Mouse (Mus musculus): ENCODE results near the gene Gm7073.
A peak's percentile ranks its signal among the peaks of the same experiment; 100 is the strongest.

DNA sequence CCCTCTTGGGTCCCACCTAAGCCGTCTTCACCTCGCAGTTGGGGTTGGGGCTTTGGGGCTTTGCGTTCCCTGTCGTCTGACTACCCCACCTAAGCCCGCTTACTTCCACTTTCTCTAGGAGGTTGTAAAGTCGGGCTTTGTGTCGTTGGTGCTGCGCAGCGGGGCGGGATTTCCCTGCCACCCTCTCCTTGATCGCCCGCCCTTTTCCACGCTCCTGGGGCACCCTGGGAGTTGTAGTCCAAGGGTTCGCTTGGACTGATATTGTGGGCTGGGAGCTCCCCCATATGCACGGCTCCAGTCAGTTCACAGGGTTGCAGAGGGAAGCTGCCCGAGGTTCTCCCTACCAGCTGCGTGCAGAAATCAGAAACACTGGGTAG lies 134.4 kb downstream of the Gm7073 start:
- TF ChIP-seq ELF1 (IDR thresholded peaks at IDR 0.05; ENCODE audit: low read depth, low read length) (peak; percentile 26; the same call in 1 of the 2 replicates), POLR2A (IDR thresholded peaks at IDR 0.05; ENCODE audit: low read depth, low read length) (peak; percentile 56; the same call in 1 of the 2 replicates), ZKSCAN1 (IDR thresholded peaks at IDR 0.05; ENCODE audit: borderline replicate concordance, low read depth, low read length) (no peak), RAD21 (IDR thresholded peaks at IDR 0.05; ENCODE audit: low read depth, low read length) (peak; percentile 63), CTCF (conservative IDR thresholded peaks at IDR 0.05 in 1 of 2, IDR thresholded peaks at IDR 0.05 in 1 of 2; ENCODE audit: low read depth in 2 of 2, low read length in 2 of 2) (peak in 1 of 2 experiments; percentile 59; a peak in 2 of 4 replicates), MAX (IDR thresholded peaks at IDR 0.05; ENCODE audit: low read length) (no peak), HCFC1 (IDR thresholded peaks at IDR 0.05; ENCODE audit: low read depth, low read length) (peak; percentile 97), E2F4 (IDR thresholded peaks at IDR 0.05; ENCODE audit: insufficient replicate concordance, low read depth, low read length) (peak; percentile 86)

All from CH12.LX (cell line).